Mouse (Mus musculus): ENCODE measurements around the gene Gm49366. TPM values are rescaled to one million over a fixed set of nuclear protein-coding genes. Genes with fewer than 3 reads are reported as not detected.
"Not testable (repeated sequence)": the region's sequence is repeated elsewhere in the genome, so short reads cannot be mapped to it uniquely, and the experiment has no call there.

The Gm49366 gene
- polyA plus RNA-seq, 1 experiment from 2014 or later = not detected

DNA sequence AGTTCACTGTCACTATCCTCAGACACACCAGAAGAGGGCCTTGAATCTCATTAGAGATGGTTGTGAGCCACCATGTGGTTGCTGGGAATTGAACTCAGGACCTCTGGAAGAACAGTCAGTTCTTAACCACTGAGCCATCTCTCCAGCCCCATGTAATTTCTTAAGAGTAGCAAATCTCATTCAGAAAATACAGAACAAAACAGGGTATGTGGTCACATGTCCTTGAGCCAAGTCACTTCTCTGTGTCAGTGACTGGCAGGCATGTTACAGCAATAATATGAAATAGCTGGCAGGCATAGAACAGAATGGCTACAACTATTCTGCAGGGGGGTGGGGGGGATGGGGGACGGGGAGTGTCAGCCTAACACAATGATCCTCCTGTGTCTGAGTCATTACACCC lies 61.3 kb downstream of the Gm49366 start:
- H3K4me3 ChIP-seq (replicated peaks) = peak overlapping the region; percentile 57; the same call in 1 of the 2 replicates

DNA sequence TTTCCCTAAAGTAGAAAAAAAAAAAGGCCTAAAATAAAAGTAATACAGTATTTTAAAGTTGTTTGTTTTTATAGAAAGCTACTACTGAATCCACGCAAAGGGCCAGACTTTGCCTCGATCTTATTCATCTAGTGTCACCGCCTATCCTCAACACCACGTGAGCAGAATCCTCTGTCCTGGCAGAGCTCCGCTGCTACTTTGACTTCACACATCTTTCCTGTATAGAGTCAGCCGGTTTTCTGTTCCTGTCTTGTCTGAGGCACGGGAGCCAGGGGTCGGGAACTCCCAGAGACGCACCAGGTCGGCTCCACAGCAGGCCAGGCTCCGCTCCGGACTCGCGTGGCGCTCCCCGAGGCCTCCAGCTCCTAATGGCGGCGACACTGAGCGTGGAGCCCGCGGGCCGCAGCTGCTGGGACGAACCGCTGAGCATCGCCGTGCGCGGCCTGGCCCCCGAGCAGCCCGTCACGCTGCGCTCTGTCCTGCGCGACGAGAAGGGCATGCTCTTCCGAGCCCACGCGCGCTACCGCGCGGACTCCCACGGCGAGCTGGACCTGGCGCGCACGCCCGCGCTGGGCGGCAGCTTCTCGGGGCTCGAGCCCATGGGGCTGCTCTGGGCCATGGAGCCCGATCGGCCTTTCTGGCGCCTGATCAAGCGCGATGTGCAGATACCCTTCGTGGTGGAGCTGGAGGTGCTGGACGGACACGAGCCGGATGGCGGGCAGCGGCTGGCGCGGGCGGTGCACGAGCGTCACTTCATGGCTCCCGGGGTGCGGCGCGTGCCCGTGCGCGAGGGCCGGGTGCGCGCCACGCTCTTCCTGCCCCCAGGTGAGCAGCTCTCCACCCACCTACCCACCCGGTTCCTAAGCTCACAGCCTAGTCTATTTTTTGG lies 62.1 kb downstream of the Gm49366 start, which contains the start of gene Acot6:
Acot6 (plus strand) TSS at position 51 of the 889 bp plus-strand sequence.
- peak within 1 kb of the TSS; percentile 92 for H3K4me2 ChIP-seq
- not testable (repeated sequence) for H3K9me3 ChIP-seq (replicated peaks); H3K27me3 ChIP-seq; H3K4me1 ChIP-seq; H3K27ac ChIP-seq; H3K36me3 ChIP-seq
- ATAC-seq (replicated peaks; ENCODE audit: low FRiP score) = peak; percentile 86
- under 1% methylated on average over 80 of the region's 80 CpGs for WGBS
- H3K4me3 ChIP-seq (replicated peaks) = peak within 1 kb of the TSS; percentile 57
- H3K9ac ChIP-seq = peak within 1 kb of the TSS; percentile 53

More for the DNA sequence above, 61.3 kb downstream of the Gm49366 start:
- Histone ChIP-seq H3K4me1 (peaks cover 7% of the 10 kb centered on the region; the same call in 1 of the 2 replicates), H3K9me3 (replicated peaks) (no peaks in the 10 kb centered on the region), H3K27me3 (no peaks in the 10 kb centered on the region), H3K36me3 (no peaks in the 10 kb centered on the region), H3K27ac (no peak overlapping the region), H3K4me2 (peak overlapping the region; percentile 92), H3K9ac (no peak overlapping the region)
- 55% methylated on average over 1 of the region's 1 CpGs for WGBS
- no peak for ATAC-seq (replicated peaks; ENCODE audit: low FRiP score)

DNA sequence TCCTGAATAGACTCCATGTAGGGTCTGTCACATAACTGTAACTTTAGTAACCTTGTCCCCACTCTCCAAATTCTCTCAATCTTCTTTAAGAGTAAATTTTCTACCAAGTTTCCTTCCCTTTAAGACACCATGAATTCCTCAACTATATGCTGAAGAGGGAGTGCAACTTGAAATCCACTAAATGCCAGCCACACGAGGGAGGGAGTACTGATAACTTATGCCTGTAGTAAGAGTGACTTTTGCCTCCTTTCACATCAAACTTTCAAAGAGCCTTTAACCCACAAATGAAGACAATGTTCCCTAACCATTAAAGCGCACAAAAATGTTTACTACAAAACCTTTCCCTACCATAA lies 62.7 kb downstream of the Gm49366 start:
- no peak for ATAC-seq (replicated peaks; ENCODE audit: low FRiP score)
- peak overlapping the region; percentile 92 for H3K4me2 ChIP-seq
- no peaks in the 10 kb centered on the region for H3K9me3 ChIP-seq (replicated peaks)
- peak overlapping the region; percentile 53; the same call in 1 of the 2 replicates for H3K9ac ChIP-seq
- 50% methylated on average over 2 of the region's 2 CpGs for WGBS
- no peaks in the 10 kb centered on the region for H3K27me3 ChIP-seq
- H3K36me3 ChIP-seq = no peaks in the 10 kb centered on the region
- peak overlapping the region; percentile 57 for H3K4me3 ChIP-seq (replicated peaks)
- H3K27ac ChIP-seq = no peak overlapping the region
- peaks cover 7% of the 10 kb centered on the region; the same call in 1 of the 2 replicates for H3K4me1 ChIP-seq

DNA sequence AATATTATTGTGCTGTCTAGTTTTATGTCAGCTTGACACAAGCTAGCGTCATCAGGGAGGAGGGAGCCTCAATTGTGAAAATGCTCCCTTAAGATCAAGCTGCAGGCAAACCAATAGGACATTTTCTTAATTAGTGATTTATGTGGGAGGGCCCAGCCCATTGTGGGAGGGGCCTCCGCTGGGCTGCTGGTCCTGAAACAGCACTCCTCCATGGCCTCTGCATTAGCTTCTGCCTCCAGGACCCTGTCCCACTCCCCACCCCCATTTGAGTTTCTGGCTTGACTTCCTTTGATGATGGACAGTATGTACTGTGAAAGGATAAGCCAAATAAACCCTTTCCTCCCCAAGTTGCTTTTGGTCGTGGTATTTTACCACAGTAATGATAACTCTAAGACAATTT lies 68.3 kb downstream of the Gm49366 start:
- Histone ChIP-seq H3K36me3 (no peaks in the 10 kb centered on the region), H3K4me2 (no peak overlapping the region), H3K27ac (no peak overlapping the region), H3K9ac (no peak overlapping the region), H3K27me3 (no peaks in the 10 kb centered on the region), H3K4me3 (replicated peaks) (no peak overlapping the region), H3K4me1 (peaks cover 4% of the 10 kb centered on the region; the same call in 1 of the 2 replicates), H3K9me3 (replicated peaks) (no peaks in the 10 kb centered on the region)
- ATAC-seq (replicated peaks; ENCODE audit: low FRiP score) = no peak
- WGBS = 50% methylated on average over 3 of the region's 3 CpGs

DNA sequence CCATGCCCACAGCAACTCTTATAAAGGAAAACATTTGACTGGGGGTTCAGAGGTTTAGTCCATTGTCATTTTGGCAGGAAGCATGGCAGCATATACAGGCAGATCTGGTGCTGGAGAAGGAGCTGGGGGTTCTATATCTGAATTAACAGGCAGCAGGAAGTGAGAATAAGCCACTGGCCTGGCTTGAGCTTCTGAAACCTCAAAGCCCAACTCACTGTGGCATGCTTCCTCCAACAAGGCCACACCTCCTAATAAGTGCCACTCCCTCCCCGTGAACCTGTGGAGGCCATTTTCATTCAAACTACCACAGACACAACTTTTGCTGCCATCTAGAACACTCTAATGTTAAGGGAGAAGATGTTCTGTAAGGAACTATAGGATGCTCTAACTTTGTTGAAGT lies 69.0 kb downstream of the Gm49366 start:
- no peaks in the 10 kb centered on the region for H3K36me3 ChIP-seq
- H3K9me3 ChIP-seq (replicated peaks) = no peaks in the 10 kb centered on the region
- no peak overlapping the region for H3K4me3 ChIP-seq (replicated peaks)
- no peaks in the 10 kb centered on the region for H3K27me3 ChIP-seq
- H3K9ac ChIP-seq = no peak overlapping the region
- no peak overlapping the region for H3K27ac ChIP-seq
- H3K4me2 ChIP-seq = no peak overlapping the region
- H3K4me1 ChIP-seq = peaks cover 4% of the 10 kb centered on the region; the same call in 1 of the 2 replicates
- ATAC-seq (replicated peaks; ENCODE audit: low FRiP score) = no peak
- WGBS = 73% methylated on average over 1 of the region's 1 CpGs

Other genes with a start within 250 kb of the Gm49366 start
- 41.2 and 41.3 TPM in 2 replicates for gene Numb, start 117.0 kb upstream of the Gm49366 start, polyA plus RNA-seq (2015; fragmentation: Nextera tagmentation; extraction: Ambion mirVana)
- 14.0 and 14.1 TPM in 2 replicates for gene Riox1, start 88.3 kb upstream of the Gm49366 start, polyA plus RNA-seq (2015; fragmentation: Nextera tagmentation; extraction: Ambion mirVana)
- not detected in 2 replicates for gene Heatr4, start 54.1 kb upstream of the Gm49366 start, polyA plus RNA-seq (2015; fragmentation: Nextera tagmentation; extraction: Ambion mirVana)
- 37.8 and 39.0 TPM in 2 replicates for gene Acot2, start 51.1 kb upstream of the Gm49366 start, polyA plus RNA-seq (2015; fragmentation: Nextera tagmentation; extraction: Ambion mirVana)
- gene Acot1, start 29.4 kb upstream of the Gm49366 start, polyA plus RNA-seq (2015; fragmentation: Nextera tagmentation; extraction: Ambion mirVana) = 53.7 and 55.2 TPM in 2 replicates
- gene Acot4, start 556 bp upstream of the Gm49366 start, polyA plus RNA-seq (2015; fragmentation: Nextera tagmentation; extraction: Ambion mirVana) = 6.0 TPM in 2 replicates
- 1.8 and 2.4 TPM in 2 replicates for gene Acot3, start 13.2 kb downstream of the Gm49366 start, polyA plus RNA-seq (2015; fragmentation: Nextera tagmentation; extraction: Ambion mirVana)
- gene Acot5, start 30.4 kb downstream of the Gm49366 start, polyA plus RNA-seq (2015; fragmentation: Nextera tagmentation; extraction: Ambion mirVana) = not detected in 2 replicates
- gene Acot6, start 61.7 kb downstream of the Gm49366 start, polyA plus RNA-seq (2015; fragmentation: Nextera tagmentation; extraction: Ambion mirVana) = 1.5 and 1.8 TPM in 2 replicates
- gene Dnal1, start 75.4 kb downstream of the Gm49366 start, polyA plus RNA-seq (2015; fragmentation: Nextera tagmentation; extraction: Ambion mirVana) = 5.3 and 6.5 TPM in 2 replicates
- gene Pnma1, start 109.6 kb downstream of the Gm49366 start, polyA plus RNA-seq (2015; fragmentation: Nextera tagmentation; extraction: Ambion mirVana) = 1.00 and 1.0 TPM in 2 replicates
- gene Elmsan1, start 179.9 kb downstream of the Gm49366 start, polyA plus RNA-seq (2015; fragmentation: Nextera tagmentation; extraction: Ambion mirVana) = 8.7 and 10.8 TPM in 2 replicates
- 25.4 and 26.7 TPM in 2 replicates for gene Ptgr2, start 246.3 kb downstream of the Gm49366 start, polyA plus RNA-seq (2015; fragmentation: Nextera tagmentation; extraction: Ambion mirVana)

Data from kidney, embryonic 15.5 days (tissue).